Mouse (Mus musculus) lung, postnatal 25 days (tissue): ENCODE data around the gene Eprs.

ENCODE experiments used
- DNase-seq: peaks from one replicate; pipeline ENCODE4 v3.0.0; 2022; ENCODE audit warnings: low spot score

Eprs gene

DNA sequence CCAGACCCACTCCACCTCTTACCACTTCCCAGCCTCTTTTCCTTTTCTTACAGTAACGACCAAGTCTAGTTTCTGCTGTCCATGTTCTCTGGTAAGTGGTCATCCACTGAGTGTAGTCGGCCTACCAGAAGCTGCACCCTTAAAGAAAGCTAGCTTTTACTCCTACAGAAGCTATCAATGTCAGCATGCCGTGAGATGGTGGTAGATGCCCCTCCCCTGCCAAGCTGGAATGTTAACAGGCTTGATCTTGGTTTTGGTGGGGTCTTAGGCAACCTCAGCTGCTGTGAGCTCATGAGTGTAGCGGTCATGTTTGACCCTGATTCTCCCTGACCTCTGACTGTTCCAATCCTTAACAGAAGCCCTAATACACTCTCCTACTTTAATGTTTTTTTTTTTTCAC, 4.6 kb upstream of the Eprs start:
- DNase-seq = no peak

DNA sequence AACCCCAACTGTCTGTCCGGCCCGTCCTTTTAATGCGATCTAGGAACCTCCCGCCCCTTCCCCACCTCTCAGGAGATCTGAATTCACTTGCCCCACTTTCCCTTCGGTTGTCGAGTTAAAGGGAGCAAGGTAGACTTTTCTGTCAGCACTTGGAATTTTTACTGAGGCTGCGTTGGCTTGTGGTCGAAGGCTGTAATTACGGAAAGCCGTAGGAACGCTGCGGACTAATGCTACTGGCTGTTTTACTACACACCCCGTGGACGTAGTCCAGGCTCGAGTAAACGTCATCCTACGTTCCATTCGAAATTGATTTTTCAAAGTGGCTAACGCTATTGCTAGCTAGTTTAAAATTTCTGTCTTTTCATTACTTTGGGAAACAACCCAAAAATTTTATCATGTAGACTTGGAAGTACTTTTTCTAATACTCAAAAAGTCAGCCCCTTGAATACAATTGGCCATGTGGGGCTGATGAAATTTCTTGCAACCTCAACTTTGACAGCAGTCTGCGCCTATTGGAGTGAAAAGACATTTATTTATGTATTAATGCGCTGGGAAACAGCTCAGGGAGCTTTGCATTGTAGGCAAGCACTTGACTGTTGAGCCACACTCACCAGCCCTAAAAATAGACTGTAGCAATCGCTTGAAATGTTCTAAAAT, 810 bp downstream of the Eprs start:
- peak; percentile 55 for DNase-seq

DNA sequence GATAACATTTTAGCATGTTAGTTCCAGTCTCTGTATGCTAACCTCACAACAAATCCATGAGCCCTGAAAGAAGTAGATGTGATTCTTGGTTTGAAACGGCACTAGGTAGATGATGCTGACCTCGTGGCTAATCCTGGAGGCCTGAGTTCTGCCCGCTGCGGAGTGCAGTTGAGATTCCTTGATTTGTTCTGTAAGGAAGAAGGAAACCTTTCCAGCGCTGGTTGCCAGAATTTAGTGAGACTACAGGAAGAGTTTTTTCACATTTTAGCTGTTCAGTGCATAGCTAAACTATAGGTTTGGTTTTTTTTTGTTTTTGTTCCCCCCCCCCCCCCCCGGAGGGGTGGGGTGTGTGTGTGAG, 1.3 kb downstream of the Eprs start:
- DNase-seq = no peak

DNA sequence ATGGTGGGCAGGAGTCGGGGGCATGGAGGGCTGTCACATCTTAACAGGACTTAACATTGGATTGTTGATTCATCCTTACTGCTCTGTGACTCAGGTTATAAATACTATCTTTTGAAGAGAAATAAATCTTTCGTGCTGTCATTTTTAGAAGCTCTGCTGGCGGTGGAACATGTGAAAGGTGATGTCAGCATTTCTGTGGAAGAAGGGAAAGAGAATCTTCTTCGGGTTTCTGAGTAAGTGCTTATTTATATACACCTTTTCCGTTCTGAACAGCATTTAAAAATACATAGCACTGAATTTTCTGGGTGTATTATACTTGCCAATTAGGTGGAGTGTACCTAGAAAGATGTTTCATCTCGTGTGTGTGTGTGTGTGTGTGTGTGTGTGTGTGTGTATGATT, 4.5 kb downstream of the Eprs start:
- DNase-seq = no peak

DNA sequence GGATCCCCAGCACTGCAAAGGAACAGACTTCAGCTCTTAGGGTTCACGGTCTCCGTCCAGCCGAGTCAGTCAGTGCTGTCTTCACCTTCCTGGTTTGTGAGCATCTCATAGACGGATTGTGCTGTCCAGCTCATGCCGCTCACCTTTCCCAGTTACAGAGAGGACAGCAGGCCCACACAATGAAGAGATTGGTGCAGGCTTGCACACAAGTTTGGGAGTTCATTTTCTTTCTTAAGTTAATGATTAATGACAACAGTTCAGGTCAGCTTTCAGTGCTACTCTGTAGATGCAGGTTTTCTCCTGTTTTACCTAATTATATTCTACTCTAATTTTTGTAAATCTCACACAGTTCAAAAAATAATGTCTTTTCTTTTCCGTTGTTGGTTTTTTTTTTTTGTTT, 7.1 kb downstream of the Eprs start:
- no peak for DNase-seq

DNA sequence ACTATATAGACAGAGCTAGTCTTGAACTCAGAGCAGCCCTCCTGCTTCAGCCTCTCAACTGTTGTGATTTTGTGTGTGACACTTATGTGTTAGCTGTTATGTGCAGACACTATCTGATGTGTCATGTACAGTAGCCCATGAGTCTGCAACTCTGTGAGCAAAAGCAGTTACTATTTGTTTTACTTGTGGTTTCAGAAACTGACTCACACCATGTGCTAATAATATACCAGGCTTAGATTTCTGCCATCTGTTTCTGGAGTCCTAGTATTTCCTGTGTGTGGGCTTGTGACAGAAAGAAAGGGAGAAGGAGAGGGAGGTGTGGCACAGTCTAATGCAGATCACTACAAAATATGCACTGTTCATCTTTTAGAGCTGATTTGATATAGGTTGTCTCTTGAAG, 13.5 kb downstream of the Eprs start:
- no peak for DNase-seq

DNA sequence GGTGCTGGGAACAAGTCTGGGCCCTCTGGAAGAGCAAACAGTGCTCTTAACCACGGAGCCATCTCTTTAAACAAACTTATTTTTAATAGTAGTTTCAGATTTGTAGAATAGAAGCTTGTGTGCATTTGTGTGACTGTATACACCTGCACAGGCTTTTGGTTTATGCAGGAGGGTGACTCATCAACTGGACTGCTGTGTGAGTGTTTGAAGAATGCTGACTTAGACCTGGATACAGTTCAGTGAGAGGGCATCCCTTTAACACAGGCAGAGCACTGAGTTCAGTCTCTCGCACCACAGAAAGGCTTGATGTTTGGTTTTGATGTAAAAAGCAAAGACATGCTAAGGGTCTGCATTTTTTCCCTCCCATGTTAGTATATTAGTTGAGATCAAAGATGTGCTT, 14.6 kb downstream of the Eprs start:
- DNase-seq = no peak

DNA sequence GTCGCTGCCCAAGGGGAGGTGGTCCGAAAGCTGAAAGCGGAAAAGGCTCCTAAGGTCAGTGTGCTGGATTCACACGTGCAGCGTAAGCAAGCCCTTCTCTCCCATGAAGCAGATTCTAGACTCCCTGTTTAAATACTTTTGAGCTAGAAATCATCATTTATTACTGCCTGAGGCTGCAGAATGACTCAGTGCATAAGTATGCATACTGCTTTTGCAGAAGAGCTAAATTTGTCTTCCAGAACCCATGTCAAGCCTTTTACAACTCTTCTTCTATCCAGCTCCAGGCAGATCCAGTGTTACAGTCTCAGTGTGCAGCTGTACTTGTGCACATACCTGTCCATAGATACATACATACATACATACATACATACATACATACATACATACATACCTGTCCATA, 38.8 kb downstream of the Eprs start:
- no peak for DNase-seq

DNA sequence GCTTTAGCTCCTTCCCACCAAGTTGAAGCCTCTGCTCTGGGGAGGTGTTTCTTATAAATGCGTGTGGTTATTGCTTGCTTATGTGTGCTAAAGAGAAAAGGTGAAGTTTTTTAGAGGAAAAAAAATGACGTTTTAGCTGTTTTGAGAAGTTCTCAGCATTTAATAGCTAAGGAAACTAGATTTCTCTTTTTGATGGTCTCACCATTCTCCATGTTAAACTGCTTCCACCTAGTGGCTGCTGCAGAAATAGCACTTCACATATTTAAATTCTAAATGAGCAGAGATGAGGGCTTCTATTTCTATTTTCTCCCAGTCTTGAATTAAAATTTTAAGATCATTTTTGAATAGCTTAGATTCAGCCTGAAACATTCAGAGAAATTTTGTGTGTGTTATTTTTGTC, 41.2 kb downstream of the Eprs start:
- DNase-seq = peak; percentile 21

DNA sequence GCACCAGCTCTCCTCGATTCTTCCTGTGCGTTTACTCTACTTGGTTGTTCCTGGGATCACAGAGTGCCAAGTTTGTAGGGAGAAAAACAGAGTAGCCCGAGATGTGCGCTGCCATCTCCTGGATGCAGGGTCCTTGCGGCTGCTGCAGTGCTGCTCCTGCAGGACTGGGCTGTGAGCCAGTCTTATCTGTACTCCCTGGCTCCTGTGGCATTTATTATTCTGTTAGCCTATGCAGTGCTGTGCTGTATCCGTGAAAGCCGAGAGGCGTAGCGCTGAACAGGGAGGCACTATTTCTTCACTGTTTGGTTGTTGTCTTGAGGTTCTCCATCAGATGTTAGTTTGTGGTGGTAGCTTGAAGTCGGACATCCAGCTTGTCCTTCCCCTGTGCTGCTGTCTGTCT, 43.1 kb downstream of the Eprs start:
- DNase-seq = no peak

DNA sequence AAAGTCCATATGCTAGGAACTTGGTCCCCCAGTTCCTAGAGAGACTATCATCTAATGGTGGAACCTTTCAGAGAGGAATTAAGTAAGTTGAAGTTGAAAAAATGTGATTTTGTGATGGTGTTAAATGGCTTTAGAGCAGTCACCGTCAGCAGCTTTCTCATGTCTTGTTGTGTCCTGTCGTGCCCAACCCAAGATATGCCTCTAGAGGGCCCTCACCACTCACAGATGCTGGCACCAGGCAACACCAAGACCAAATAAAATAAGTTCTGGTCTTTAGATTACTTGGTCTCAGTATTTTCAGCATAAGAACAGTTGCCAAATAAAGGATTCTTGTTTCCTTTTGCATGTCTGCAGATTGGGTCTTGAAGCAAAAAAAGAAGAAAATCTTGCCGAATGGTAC, 47.0 kb downstream of the Eprs start:
- no peak for DNase-seq

DNA sequence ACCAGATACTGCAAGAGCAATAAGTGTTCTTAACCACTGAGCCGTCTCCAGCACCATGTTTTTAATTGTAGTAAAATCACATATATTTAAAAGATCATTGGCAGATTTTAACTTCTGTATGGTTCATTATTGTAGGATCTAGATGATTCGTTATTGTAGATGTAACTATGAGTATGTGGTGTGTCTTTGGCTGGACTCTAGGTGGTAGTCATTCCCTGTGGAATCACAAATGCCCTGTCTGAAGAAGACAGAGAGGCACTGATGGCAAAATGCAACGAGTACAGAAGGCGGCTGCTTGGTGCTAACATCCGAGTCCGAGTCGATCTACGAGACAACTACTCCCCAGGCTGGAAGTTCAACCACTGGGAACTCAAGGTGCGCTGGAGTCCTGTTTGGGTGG, 55.2 kb downstream of the Eprs start:
- DNase-seq = no peak

DNA sequence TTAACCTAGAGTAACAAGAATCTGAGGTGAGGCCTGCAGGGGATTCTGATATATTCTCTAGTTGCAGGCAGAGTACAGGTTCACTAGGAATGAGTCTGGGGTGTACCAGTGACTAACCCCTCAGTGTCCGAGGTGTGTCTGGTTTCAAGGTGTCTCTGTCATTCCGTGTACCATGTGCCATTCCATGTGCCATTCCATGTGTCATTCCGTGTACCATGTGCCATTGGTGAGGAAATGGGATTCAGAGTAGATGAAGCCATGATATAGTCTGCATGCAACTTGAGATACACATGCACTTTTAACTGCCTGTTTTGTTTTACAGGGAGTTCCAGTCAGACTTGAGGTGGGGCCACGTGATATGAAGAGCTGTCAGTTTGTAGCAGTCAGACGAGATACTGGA, 57.0 kb downstream of the Eprs start:
- no peak for DNase-seq

DNA sequence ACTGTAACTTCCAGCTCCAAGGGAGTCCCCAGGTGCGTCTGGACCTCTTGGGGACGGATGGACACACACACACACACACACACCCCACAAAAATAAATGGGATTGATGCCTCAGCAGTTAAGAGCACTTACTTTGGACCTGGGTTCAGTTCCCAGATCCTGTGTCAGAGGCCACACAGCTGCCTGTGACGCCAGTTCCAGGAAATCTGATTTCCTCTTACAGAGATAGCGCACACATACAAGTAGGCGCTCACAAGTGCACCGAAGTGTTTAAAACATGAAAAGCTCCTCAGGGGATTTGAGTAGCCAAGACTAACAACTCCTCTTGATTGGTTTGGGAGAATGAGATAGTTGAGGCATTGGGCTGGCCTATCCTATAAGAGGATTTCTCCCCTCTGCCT, 57.9 kb downstream of the Eprs start:
- DNase-seq = no peak

DNA sequence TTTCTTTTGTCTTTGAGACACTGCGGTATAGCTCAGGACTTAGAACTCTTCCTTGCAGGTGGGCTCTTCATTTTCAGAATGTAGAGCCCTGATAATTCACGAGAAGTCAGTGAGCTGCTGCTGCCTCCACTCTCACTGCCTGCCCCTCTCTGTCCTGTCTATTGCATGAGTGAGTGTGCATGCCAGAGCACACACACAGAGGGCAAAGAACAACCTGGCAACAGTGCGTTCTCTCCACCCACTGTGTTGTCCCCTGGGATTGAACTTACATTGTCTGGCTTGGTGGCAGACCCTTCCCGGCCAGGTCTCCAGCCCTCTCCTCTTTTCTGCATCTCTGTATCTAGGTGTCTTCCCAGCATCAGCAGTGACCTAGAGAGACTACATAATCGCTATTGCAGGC, 63.7 kb downstream of the Eprs start:
- no peak for DNase-seq

DNA sequence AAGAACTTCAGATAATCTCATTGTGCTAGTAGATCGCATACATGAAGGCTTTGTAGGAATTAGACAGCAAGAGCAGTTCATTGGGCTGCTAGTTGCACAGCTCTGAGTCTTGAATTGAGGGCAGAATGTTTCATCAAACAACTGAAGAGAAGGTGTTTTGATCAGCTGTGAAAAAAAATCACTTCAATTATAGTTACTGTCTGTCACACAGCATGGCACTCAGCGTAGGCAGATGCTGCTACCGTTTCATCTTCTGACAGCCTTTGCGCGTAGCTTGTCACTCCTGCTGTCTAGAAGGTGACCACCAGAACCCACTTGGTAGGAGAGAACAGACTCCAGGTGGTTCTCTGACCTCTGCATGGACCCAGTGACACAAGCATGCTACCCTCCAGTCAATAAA, 67.6 kb downstream of the Eprs start:
- no peak for DNase-seq

DNA sequence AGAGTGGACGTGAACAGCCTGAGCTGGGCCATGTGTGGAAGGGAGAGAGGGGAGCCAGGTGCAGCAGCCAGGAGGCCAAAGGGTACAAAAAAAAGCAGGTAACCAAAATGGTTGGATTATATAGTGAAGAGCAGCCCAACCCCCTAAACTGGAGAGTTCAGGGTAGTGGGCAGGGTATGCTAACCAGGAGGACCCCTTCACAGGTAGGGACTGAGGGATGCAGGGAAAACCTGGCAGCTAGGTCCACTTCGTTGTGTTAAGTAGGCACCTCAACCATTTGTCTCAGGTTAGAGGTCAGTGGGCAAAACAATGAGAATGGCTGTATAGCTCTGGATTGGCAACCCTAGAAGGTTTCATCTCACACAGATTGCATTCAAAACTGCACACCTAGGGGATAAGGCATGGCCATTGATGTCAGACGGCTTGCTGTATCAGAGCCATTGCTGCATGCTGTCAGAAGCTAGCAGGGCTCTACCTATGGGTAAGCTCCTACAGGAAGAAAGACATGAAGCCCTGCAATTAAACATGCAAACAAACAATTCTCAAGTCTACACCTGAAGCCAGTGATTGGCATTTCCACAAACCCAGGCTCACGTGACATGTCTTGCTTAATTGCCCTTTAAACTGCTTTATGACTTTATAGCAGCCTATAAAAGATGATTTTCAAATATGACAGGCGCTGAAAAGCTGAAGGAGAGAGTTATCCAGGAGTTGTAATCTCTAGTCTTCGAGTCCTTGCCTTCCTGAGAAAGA, 68.6 kb downstream of the Eprs start:
- DNase-seq = no peak

DNA sequence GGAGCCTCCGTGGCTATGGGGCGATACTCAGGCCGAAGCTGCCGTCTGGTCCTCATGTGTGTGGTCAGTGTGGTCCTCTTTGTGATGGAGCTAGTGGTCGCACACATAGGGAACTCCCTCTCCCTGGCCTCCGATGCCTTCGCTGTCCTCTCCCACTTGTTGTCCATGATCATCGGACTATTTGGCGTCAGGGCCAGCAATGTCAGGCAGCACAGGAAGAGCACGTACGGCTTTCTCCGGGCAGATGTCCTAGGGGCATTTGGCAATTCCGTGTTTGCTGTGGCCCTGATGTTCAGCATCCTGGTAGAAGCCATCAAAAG, 69.1 kb downstream of the Eprs start:
- no peak for DNase-seq

DNA sequence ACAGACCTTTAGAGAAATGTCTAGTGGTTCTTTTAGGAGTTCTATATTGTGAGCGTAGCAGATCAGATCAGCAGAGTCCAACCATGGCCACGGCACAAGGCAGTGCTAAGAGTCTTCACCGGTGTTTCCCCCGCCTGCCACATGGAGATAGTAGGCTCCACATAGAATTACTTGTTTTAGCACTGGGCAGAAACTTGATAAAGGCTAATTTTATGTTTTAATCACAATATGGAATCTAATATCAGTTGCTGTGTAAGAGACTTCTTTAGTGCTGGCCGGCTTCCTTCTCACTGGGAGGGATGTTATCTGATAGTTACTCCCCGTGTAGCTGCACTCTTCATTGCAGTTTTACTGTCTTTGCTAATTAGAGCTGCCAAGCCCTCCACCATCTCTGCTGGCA, 70.3 kb downstream of the Eprs start:
- no peak for DNase-seq

DNA sequence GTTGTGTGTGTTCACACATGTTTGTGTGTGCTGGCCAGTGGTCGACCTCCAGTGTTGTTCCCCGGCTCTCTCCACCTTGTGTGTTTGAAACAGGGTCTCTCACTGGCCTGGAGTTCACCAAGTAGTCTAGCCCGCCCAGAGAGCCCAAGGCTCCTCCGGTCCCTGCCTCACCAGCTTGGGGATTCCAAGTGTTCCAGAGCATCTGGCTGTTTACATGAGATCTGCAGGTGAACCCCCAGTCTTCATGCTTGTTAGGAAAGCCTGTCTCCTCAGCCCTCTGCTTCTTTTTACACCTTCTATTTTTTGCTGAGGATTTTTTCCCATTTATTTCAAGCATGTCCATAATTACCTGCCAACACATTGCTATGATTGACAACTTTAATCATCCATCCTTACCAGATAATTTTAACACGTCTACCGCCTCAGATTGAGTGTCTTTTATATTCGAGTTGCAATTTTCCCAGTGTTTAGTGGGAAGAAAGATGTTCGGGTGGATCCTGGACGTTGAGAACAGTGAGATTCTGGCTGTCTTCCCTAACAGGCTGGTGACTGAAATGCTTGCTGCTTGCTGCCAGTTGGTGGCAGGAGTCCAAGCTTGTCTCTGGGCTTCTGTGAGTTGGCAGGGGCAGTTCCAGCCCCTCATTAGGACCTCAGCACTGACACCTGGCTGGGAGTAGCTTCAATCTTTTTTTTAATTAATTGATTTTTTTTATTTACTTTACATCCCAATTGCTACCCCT, 76.2 kb downstream of the Eprs start:
- no peak for DNase-seq

DNA sequence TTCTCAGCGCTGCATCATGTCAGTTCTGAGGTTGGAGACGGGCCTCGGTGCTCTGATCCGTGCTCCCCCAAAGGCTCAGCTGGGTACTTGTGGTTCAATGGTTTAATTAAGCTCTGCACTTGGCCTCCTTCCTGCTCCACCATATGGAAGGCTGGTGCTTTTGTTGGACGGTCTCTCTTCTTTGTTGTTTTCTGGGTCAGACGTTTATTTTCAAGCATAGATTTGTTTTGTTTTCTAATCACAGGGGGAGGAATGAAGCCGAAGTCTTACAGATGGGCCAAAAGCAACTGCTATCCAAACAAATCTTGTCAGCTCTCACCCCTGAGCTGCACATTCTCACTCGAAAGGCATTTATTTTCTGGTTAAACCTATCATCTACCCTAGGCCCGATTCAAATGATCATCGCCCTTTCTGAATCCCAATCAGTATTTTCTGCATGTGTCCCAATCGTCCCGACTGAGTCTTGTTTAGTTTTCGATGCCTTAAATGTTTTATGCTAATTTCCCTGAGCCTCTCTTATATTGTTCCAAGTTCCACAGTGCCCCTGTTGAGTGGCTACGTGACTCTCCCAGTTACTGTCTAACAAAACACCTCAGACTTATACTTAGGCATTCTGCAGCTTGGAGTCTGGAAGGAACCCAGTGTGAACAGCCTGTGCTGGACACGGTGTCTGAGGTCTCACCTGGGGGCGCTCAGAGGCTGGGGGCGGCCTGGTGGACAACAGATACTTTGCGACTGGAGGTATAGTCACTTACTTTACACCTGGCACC, 79.0 kb downstream of the Eprs start:
- DNase-seq = no peak

DNA sequence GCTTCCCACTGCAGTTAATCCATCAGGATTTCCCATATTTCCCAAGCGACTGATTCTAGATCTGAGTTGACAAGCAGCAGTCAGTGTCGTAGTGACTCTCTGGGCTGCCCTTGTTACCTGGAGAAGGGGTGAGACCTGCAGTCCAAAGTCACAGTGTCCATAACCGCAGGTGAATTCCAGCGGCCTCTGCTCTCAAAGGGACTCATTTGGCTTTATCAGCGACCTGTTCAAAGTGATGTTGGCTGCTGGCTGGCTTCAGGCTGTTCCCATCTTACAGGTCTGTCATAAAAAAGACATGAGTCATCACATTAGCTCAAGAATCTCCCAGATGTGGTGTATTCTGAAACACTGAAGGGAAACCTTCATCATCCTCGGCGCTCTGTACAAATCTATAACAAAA, 86.1 kb downstream of the Eprs start:
- DNase-seq = no peak

DNA sequence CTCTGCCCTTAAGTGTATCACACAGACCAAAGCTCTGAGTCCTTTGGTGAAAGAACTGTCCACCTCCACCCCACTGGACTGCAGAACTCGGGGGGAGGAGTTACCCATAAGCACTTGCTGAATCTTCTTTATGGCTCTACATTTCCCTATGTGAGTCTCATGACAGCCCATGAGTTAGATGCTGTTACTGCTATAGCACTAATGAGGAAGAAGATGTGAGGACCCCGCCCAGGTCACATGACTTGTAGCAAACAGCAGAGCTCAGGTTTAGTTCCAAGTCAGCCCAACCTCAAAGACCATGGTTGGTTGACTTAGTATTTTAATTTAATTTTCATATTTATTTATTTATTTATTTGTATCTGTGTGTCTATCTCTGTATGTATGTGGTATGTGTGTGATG, 86.9 kb downstream of the Eprs start:
- no peak for DNase-seq
